Mouse (Mus musculus) embryonic fibroblast, embryonic 13.5 days (primary cell): ENCODE data around the gene Lin52.

ENCODE experiments used
- CTCF ChIP-seq: IDR thresholded peaks from 2 replicates; pipeline ENCODE4 v1.5.1; 2011; ENCODE audit warnings: mild to moderate bottlenecking, control low read depth, low read length, moderate library complexity, borderline replicate concordance; ENCODE audit not compliant: insufficient read depth
- POLR2A ChIP-seq: IDR thresholded peaks from 2 replicates; pipeline ENCODE4 v1.6.1; 2011; ENCODE audit warnings: low read depth, mild to moderate bottlenecking, control low read depth, low read length, moderate library complexity

GRCm38 (mm10) chr12:84501278-84501677 is 50.1 kb downstream of the Lin52 start:
- TF ChIP-seq POLR2A (no peak), CTCF (no peak)
